Mouse (Mus musculus) kidney, adult 2 months (tissue): ENCODE measurements around the gene Rcor2. TPM values are rescaled to one million over a fixed set of nuclear protein-coding genes. Genes with fewer than 3 reads are reported as not detected.
A peak's percentile ranks its signal among the peaks of the same experiment; 100 is the strongest.

ENCODE experiments used
- DNase-seq: peaks from one replicate; pipeline ENCODE4 v3.0.0; 2021
- H3K27ac ChIP-seq: fragments of 200-500 bp; 2 replicates; pipeline ENCODE4 v1.5.1; 2012; ENCODE audit warnings: low read depth, low read length, control low read depth, inconsistent platforms; ENCODE audit not compliant: insufficient read depth
- H3K27me3 ChIP-seq: fragments of 200-500 bp; replicated peaks from 2 replicates; pipeline ENCODE4 v1.6.1; 2012; ENCODE audit warnings: mild to moderate bottlenecking, moderate library complexity, low read length, inconsistent platforms; ENCODE audit not compliant: control insufficient read depth, insufficient read depth
- H3K36me3 ChIP-seq: fragments of 200-500 bp; 2 replicates; pipeline ENCODE4 v1.6.1; 2012; ENCODE audit warnings: mild to moderate bottlenecking, moderate library complexity, low read length, inconsistent platforms; ENCODE audit not compliant: control insufficient read depth, insufficient read depth
- H3K4me1 ChIP-seq: fragments of 200-500 bp; 2 replicates; pipeline ENCODE4 v1.6.1; 2011; ENCODE audit warnings: low read length; ENCODE audit not compliant: control insufficient read depth, insufficient read depth
- H3K4me3 ChIP-seq: fragments of 200-500 bp; 2 replicates; pipeline ENCODE4 v1.5.1; 2011; ENCODE audit warnings: mild to moderate bottlenecking, low read depth, low read length, control low read depth; ENCODE audit not compliant: insufficient read depth
- CTCF ChIP-seq: fragments of 200-500 bp; conservative IDR thresholded peaks from 2 replicates; pipeline ENCODE4 v1.5.1; 2011; ENCODE audit warnings: low read depth, mild to moderate bottlenecking, control low read depth, low read length, moderate library complexity, mixed read lengths; ENCODE audit not compliant: insufficient read depth, insufficient read length
- POLR2A ChIP-seq: fragments of 200-500 bp; IDR thresholded peaks from one replicate; pipeline ENCODE4 v1.6.1; 2011; ENCODE audit warnings: low read depth, low read length, control low read depth
- WGBS: fragments of 180-500 bp; shearing (Covaris S2); methylation state at CpG from one replicate; pipeline ENCODE4 v1.1.7; 2018; 5-methylcytosine and 5-hydroxymethylcytosine counted together
- polyA plus RNA-seq: library from polyadenylated mRNA; depleted of rRNA; stranded (reverse); fragments of >200 nt; gene quantifications from 2 replicates; pipeline ENCODE4 v1.2.3, GENCODE M21; 2012

Rcor2 gene
- polyA plus RNA-seq, 1 experiment = 1.8 TPM

DNA sequence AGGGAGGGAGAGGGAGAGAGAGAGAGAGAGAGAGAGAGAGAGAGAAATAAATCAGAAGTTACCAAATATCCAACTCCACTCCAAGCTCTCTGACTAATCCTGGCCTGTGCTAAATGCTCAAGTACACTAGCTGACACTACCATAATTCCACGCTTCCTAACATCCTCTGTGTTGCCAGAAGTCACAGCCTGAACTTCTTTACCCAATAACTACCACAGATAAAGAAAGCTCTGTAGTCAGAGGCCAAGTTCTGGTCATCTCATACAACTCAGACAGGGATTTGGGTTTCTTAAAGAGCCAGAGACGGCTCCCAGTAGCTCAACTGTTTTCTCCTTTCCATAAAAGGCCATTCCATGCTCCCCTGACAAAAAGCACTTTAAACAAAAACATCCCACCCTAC, 37.7 kb downstream of the Rcor2 start:
- no peaks in the 10 kb centered on the region for H3K27me3 ChIP-seq
- no peak overlapping the region for H3K4me3 ChIP-seq
- peaks cover 71% of the 10 kb centered on the region for H3K4me1 ChIP-seq
- H3K27ac ChIP-seq = 0 out of 2 replicates have a peak overlapping the region, but pooled peaks have one; percentile 15
- TF ChIP-seq POLR2A (no peak), CTCF (no peak)
- H3K36me3 ChIP-seq = no peaks in the 10 kb centered on the region
- DNase-seq = no peak
- WGBS = 54% methylated on average over 2 of the region's 2 CpGs

DNA sequence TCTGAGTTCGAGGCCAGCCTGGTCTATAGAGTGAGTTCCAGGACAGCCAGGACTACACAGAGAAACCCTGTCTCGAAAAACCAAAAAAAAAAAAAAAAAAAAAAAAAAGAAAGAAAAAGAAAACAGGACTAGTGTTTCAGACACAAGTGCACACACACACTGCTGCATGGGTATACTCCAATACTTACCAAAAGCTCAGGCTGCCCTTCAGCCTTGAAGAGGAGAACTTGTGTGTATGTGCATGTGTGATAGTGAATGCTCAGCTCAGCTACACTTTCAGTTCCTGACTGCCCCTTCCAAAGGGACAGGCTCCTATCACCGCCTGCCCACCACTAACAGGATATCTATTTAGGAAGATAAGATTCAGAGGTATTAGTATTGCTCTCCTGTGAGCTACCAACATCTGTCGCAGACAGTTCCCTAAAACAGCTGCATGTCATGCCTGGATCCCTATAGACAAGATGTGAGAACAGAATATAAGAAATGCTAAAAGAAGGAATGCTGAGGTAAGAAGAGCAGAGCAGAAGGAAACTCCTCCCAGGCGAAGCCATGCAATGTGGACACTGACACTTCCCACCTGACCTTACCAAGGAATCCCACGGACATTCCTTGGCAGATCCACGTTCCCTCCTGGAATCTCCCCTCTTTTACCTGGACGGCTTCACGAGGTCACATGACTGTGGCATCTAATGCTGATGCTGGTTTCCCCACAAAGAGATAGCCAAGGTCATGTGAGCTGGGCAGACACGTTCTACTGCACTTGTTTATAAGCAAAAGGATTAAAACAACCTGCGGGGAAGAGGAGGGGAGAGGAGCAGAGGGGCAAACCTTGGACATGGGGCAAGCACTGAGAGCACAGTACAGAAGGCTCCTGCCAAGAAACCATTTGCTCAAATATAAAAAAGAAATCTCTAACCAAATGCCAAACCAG, 38.5 kb downstream of the Rcor2 start:
- Histone ChIP-seq H3K36me3 (no peaks in the 10 kb centered on the region), H3K27me3 (no peaks in the 10 kb centered on the region), H3K4me3 (no peak overlapping the region), H3K4me1 (peaks cover 80% of the 10 kb centered on the region), H3K27ac (peak overlapping the region; percentile 94)
- WGBS = 51% methylated on average over 11 of the region's 11 CpGs
- no peak for TF ChIP-seq CTCF
- no peak for TF ChIP-seq POLR2A
- peak; percentile 89 for DNase-seq

GRCm38 (mm10) chr19:7306968-7307367, 39.8 kb downstream of the Rcor2 start:
- Histone ChIP-seq H3K4me3 (no peak overlapping the region), H3K4me1 (peaks cover 83% of the 10 kb centered on the region), H3K27me3 (no peaks in the 10 kb centered on the region), H3K36me3 (no peaks in the 10 kb centered on the region), H3K27ac (peak overlapping the region; percentile 94)
- DNase-seq = peak; percentile 75
- TF ChIP-seq POLR2A = no peak
- TF ChIP-seq CTCF = peak; percentile 31; the same call in 1 of the 2 replicates
- WGBS = 7% methylated on average over 3 of the region's 3 CpGs

DNA sequence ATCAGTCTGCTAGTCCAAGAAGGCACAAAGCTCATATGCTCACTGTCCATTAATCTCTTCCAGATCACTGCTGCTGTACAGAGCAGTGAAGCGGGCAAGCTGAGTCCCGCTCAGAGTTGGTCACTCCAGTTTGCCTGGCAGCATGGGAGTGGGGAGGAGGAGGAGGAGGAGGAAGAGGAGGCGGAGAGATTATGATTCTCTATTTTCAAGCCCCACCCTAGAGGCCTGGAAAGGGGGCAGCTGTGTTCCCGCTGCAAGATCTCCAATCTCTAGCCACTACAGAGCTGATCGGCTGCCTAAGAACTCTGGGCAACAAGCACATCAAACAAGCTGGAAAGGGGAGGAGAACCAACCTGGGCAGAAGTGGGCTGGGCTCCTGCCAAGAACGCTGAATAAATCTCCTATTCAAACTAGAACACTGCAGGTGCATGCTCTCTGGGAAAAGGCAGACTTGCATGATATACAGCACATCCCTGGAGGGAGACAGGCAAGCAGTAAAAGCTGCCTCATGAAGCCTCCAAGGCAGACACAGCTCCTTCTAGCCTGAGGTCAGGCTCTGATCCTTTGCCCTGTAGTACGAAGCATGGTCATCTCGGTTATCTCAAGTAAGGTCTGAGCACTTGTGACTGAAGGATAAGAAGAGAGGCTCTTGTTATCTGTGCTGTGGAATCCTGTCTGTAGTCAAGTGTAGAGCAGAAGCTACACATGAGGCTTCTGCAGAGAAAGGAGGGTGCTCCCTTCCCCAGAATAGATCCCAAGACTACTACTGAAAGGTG, 41.1 kb downstream of the Rcor2 start:
- TF ChIP-seq POLR2A (no peak), CTCF (no peak)
- WGBS = 28% methylated on average over 8 of the region's 8 CpGs
- Histone ChIP-seq H3K27me3 (no peaks in the 10 kb centered on the region), H3K4me1 (peaks cover 76% of the 10 kb centered on the region), H3K36me3 (no peaks in the 10 kb centered on the region), H3K27ac (peak overlapping the region; percentile 94), H3K4me3 (no peak overlapping the region)
- peak; percentile 90 for DNase-seq

DNA sequence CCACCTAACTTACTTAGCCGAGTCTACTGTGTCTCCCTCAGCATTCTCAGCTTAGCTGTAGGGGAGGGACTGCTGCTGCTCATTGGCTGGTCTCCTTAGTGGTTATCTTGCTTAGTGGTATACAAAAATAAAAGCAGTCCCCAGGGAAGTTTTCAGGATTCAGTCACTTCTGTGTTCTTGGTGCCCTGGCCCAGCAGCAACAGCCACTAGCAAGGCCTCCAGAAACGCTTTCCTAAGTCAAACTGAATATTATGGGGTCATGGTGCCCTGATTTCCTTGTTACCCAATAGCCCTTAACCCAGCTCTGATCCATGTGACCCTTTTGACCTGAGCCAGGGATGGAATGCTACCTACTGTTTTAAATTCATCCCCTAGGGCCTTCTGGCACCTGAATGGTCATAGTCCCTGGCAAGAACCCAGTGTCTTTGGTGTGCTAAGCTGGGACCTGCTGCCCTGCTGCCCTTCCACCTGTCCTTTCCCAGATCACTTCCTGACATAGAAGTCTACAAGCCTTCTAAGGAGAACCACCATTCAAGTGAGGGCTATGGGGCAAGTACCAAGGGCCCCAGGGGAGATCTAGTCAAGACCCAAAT, 42.7 kb downstream of the Rcor2 start:
- no peak overlapping the region for H3K4me3 ChIP-seq
- peak overlapping the region; percentile 96 for H3K27ac ChIP-seq
- no peak for TF ChIP-seq CTCF
- no peak for TF ChIP-seq POLR2A
- 40% methylated on average over 2 of the region's 2 CpGs for WGBS
- no peaks in the 10 kb centered on the region for H3K36me3 ChIP-seq
- DNase-seq = peak; percentile 92
- no peaks in the 10 kb centered on the region for H3K27me3 ChIP-seq
- peaks cover 79% of the 10 kb centered on the region for H3K4me1 ChIP-seq

DNA sequence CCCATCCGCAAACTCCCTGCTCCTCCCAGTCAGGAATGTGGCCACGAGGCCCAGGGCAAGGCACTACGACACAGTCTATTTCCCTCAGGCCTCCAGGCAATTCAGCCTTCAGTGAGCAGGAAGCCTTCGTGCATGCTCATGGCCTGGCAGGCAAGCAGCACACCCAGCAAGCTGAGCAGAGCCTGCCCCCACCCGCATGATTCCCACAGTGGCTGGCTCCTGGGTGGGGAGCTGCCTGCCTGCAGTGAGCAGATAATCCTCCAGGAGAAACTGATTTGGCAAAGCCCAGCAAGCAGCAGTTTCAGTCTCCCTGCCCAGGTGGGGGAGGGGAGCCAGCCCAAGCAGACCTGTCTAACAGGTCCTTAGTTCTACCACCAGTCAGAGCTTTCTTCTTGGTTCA, 43.6 kb downstream of the Rcor2 start:
- no peak overlapping the region for H3K4me3 ChIP-seq
- no peaks in the 10 kb centered on the region for H3K27me3 ChIP-seq
- 10% methylated on average over 5 of the region's 5 CpGs for WGBS
- TF ChIP-seq POLR2A (no peak), CTCF (no peak; the same call in 1 of the 2 replicates)
- H3K36me3 ChIP-seq = no peaks in the 10 kb centered on the region
- H3K4me1 ChIP-seq = peaks cover 75% of the 10 kb centered on the region
- H3K27ac ChIP-seq = peak overlapping the region; percentile 96
- DNase-seq = peak; percentile 88
